Mouse (Mus musculus): ENCODE measurements around the gene Tmem60. TPM values are rescaled to one million over a fixed set of nuclear protein-coding genes. Genes with fewer than 3 reads are reported as not detected.

Gene Tmem60
- polyA plus RNA-seq, 1 experiment from 2014 or later: 50.9 TPM

Other genes starting within 250 kb of the Tmem60 start
- gene Phtf2, start 67 bp upstream of the Tmem60 start, polyA plus RNA-seq (2016; fragmentation: Nextera tagmentation; extraction: Ambion mirVana): 19.8 and 23.6 TPM in 2 replicates
- gene Rsbn1l, start 74.2 kb downstream of the Tmem60 start, polyA plus RNA-seq (2016; fragmentation: Nextera tagmentation; extraction: Ambion mirVana): 5.7 and 6.1 TPM in 2 replicates
- gene Ptpn12, start 173.7 kb downstream of the Tmem60 start, polyA plus RNA-seq (2016; fragmentation: Nextera tagmentation; extraction: Ambion mirVana): 24.5 and 26.1 TPM in 2 replicates

Data from embryonic facial prominence, embryonic 12.5 days (tissue).